Mouse (Mus musculus) kidney, adult 2 months (tissue): Measurements from ENCODE around the gene Ampd3.

Experiments used
- CTCF ChIP-seq: fragments of 200-500 bp; conservative IDR thresholded peaks from 2 replicates; pipeline ENCODE4 v1.5.1; 2011; ENCODE audit warnings: low read depth, mild to moderate bottlenecking, control low read depth, low read length, moderate library complexity, mixed read lengths; ENCODE audit not compliant: insufficient read depth, insufficient read length
- POLR2A ChIP-seq: fragments of 200-500 bp; IDR thresholded peaks from one replicate; pipeline ENCODE4 v1.6.1; 2011; ENCODE audit warnings: low read depth, low read length, control low read depth

DNA sequence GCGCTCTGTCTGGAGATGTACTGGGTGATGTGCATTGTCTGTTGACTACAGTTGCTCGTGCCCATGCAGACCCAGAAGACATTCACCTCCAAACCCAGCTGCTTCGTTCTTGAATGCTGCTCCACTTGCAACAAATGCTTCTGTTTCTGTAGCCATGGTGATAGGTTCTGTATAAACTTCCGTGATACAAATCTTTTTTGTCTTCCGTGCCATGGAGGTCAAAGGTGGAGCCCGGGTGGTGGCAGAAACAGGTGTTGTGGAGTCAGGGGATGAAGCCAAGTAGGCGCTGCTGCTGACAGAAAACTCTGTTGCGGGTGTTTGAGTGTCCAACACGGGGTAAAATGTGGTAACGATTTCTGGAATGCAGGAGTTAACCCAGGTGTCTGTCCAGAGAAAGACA lies 85.6 kb downstream of the Ampd3 start:
- TF ChIP-seq POLR2A (no peak), CTCF (no peak)
